Mouse (Mus musculus): ENCODE measurements around the gene Gys2. TPM values are rescaled to one million over a fixed set of nuclear protein-coding genes. Genes with fewer than 3 reads are reported as not detected.
"Not testable (repeated sequence)": the region's sequence is repeated elsewhere in the genome, so short reads cannot be mapped to it uniquely, and the experiment has no call there.

Gene Gys2
- not detected in 2 replicates for total RNA-seq (2017)

DNA sequence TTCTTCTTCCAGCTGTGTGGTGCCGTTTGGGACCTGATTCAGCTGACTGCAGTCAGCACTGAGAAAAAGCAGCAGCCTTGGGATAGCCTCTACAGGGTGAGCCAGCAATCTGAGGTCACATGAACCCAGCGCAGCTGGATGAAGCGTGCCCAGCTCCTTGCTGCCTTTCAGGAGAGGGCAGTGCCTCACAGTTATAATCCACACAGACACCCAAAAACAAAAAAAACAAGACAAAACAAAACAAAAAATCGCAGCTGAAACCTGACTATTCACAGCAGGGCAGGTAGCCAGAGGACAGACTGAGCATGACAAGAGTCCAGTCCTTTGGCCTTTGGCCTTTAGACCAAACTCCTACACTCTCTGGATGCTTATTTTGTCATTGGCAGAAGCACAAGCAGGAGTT, at the start of gene Gys2:
Gene Gys2, minus strand, starts transcription at position 309 of the 403 bp plus-strand sequence.
- ATAC-seq (replicated peaks in 1 of 2; ENCODE audit: insufficient read depth in 1 of 2, low FRiP score in 2 of 2, low TSS enrichment in 1 of 2, low read depth in 1 of 2, poor library complexity in 2 of 2, severe bottlenecking in 2 of 2): no peak

DNA sequence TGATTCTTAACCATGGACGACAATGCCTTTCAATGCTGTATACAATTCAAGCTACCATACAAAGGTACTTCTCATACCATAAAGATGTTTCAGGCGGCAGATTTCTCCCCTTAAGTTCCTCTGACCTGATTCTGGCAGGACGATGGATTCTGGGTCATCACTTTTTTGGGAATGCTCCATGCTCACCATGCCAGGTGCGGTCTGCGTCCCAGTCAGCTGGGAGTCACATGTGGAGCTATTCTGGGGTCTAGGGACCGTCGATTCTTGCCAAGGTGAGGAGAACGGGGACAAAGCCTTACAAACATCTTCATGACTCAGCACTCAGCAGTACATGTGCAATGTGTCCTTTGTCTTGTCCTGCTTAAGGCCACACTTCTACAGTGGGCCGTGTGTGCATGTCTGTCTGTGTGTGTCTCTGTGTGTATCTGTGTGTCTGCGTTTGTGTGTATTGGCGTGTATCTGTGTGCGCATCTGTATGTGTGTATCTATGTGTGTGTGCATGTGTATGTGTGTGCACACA, 48.7 kb upstream of the Gys2 start:
- ATAC-seq (replicated peaks in 1 of 2; ENCODE audit: insufficient read depth in 1 of 2, low FRiP score in 2 of 2, low TSS enrichment in 1 of 2, low read depth in 1 of 2, poor library complexity in 2 of 2, severe bottlenecking in 2 of 2): no peak

DNA sequence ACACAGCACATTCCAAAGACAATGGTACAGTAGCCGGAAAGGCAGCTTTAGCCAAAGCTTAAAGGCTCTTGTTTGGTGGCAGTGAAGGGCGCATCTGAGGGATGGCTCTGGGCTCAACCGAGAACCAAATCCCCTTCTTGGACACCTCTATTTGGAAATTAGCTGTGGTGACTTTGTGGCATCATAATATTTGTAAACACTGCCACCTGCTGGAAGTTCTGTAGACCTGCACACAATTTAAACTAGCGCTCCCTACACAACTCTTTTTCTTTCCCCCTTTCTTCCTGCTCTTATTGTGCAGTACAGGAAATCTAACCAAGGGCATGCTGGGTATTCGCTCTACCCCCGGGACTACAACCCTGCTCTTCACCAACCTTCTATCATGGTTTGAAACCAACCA, 46.2 kb upstream of the Gys2 start:
- peak; percentile 71 to 75 for ATAC-seq (replicated peaks in 1 of 2; ENCODE audit: insufficient read depth in 1 of 2, low FRiP score in 2 of 2, low TSS enrichment in 1 of 2, low read depth in 1 of 2, poor library complexity in 2 of 2, severe bottlenecking in 2 of 2)

DNA sequence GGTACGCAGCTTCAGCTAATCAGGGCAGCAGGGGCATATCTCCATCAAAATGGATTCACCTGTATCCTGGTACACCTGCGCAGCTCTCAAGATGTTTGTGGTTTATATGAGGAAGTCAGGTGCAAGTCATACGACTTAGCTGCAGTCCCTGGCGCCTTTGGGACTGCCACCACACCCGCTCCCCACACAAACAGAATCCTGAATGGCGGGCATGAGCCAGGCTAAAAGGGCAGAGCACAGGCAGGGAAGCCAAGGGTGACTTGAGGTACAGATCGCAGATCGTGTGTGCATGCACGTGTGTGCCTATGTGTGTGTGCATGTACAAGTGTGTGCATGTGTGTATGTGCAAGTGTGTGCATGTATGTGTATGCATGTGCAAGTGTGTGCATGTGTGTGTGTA, 42.5 kb upstream of the Gys2 start:
- ATAC-seq (replicated peaks in 1 of 2; ENCODE audit: insufficient read depth in 1 of 2, low FRiP score in 2 of 2, low TSS enrichment in 1 of 2, low read depth in 1 of 2, poor library complexity in 2 of 2, severe bottlenecking in 2 of 2): not testable (repeated sequence)

DNA sequence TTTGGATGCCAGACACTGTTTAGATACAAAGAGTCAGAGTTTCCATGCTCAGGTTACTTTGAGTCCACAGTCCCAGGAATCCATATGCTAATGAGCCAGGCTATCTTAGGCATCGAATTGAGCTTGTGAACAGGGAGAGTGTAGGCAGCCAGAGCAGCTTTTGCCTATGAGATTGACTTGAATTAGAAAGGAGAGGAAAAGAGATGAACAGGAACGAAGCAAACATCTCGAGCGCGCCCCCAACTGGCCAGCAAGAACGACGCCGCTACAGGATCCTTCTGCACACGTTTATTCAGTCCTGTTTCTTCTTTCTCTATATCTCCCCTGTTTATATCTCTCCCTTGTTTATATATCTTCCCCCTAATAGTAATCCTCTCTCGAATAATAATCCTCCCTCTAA, 42.0 kb upstream of the Gys2 start:
- no peak for ATAC-seq (replicated peaks in 1 of 2; ENCODE audit: insufficient read depth in 1 of 2, low FRiP score in 2 of 2, low TSS enrichment in 1 of 2, low read depth in 1 of 2, poor library complexity in 2 of 2, severe bottlenecking in 2 of 2)

DNA sequence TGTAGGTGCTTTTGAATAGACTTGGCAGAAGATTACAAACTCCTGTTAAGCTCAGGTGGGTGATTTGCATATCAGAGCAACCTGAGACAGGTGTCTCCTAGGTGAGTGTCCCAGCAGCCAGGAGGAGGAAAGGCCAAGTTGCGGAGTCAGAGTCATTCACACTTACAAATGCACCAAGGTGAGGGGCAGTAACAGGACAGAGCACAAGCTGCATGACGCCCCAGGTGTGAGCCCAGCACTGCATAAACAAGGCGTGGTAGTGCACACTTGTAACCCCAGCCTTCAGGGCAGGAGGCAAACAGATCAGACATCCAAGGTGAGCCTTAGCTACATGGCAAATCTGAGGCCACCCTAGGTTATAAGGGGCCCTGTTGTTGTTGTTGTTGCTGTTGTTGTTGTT, 40.0 kb upstream of the Gys2 start:
- no peak for ATAC-seq (replicated peaks in 1 of 2; ENCODE audit: insufficient read depth in 1 of 2, low FRiP score in 2 of 2, low TSS enrichment in 1 of 2, low read depth in 1 of 2, poor library complexity in 2 of 2, severe bottlenecking in 2 of 2)

DNA sequence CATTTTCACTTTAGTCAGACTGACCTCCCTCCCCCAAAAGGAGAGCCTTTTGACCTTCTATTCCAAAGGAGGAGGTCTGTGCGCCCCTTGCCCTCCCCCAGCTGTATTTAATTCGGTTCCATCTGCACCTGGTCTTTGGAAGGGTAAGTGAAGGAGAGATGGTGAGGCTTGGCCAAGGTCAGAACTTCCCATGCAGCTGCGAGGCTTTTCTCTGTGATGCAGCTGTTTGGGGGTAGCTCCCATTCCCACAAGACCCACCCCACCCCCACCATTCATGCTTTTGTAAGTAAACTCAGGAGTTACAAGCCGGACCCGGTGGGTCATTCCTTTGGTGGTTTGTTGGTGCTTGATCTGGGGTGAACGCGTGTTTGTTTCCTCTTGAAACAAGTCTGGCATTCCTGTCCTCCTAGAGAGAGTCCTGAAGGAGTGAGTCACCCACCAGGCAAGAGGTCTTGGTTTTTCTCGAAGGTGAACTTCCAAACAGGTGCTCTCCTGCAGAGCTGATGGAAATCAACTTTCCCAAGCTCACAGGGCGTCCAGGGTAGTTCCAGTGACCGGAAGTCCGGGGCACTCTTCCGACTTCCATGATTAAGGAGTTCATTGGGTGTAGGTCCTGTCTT, 38.7 kb upstream of the Gys2 start:
- no peak for ATAC-seq (replicated peaks in 1 of 2; ENCODE audit: insufficient read depth in 1 of 2, low FRiP score in 2 of 2, low TSS enrichment in 1 of 2, low read depth in 1 of 2, poor library complexity in 2 of 2, severe bottlenecking in 2 of 2)

DNA sequence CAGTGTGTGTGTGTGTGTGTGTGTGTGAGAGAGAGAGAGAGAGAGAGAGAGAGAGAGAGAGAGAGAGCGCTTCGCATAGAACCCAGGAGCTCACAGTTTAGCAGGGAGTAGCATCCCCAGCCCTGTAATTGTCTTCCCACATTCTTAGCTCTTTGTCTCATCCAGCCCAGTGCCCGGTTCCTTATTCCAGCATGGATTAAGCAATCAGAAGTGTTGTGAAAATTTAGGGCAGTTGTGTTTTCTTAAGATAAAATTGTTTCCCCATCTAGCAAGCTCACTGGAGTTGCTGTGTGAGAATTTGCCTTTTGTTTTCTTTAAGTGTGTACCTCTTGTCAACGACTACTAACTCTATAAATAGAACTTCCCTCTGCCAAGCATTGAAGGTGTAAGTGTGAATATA, 35.8 kb upstream of the Gys2 start:
- ATAC-seq (replicated peaks in 1 of 2; ENCODE audit: insufficient read depth in 1 of 2, low FRiP score in 2 of 2, low TSS enrichment in 1 of 2, low read depth in 1 of 2, poor library complexity in 2 of 2, severe bottlenecking in 2 of 2): no peak; a peak in 1 of 4 replicates

DNA sequence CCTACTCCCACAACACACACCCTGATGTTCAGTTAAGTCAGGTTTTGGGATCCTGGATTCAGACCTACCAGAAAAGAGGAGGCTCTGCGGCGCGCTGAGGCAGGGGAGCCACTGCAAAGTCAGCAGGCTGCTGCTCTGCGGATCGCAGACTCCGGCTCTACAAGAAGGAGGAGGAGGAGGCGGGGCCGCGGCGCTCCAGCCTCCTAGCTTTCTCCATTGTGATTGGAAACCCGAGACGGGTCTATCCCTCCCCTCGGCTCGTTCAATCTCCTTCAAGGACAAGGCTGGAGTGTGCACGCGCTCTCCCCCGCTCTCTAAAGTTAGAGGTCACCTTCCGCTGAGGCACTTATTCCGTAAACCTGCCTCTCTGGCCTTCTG, 34.9 kb upstream of the Gys2 start, which contains the start of gene Ldhb:
Gene Ldhb, minus strand, starts transcription at position 173 of the 378 bp plus-strand sequence.
- ATAC-seq (replicated peaks in 1 of 2; ENCODE audit: insufficient read depth in 1 of 2, low FRiP score in 2 of 2, low TSS enrichment in 1 of 2, low read depth in 1 of 2, poor library complexity in 2 of 2, severe bottlenecking in 2 of 2): peak; percentile 96 to 99

DNA sequence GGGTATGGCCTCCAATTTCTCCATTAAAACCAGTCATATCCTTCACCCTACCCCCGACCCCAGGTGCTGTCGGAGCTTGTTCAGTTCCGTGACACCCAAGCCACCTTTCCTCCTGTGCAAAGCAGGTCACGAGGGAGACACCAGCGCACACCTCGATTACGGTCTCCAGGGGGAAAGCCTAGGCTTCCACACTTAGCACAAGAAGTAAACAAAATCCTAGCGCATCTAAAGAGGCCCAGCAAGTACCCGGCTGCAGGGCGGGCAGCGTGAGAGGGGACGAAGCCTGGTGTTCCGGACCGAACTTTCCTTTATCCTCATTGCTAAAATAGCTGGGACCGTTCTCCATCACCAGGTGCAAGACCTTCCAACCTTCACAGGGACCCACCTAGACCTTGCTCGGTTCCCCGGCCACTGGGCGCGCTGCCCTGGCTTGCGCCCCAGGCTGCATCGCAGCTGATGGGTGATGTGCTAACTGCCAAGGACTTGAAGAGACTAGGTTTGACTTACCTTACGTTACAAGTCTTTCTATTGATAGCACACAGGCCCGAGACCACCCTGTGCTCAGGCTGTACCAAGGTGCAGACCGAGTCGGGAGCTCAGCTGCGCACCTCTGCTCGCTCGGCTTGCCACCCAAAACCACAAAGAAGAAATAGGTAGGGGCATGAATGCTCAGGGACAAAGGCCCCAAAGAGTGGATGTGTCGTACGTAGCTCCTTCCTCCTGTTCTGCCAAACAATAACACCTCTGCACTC, 34.3 kb upstream of the Gys2 start:
- peak; percentile 59 to 63 for ATAC-seq (replicated peaks in 1 of 2; ENCODE audit: insufficient read depth in 1 of 2, low FRiP score in 2 of 2, low TSS enrichment in 1 of 2, low read depth in 1 of 2, poor library complexity in 2 of 2, severe bottlenecking in 2 of 2)

DNA sequence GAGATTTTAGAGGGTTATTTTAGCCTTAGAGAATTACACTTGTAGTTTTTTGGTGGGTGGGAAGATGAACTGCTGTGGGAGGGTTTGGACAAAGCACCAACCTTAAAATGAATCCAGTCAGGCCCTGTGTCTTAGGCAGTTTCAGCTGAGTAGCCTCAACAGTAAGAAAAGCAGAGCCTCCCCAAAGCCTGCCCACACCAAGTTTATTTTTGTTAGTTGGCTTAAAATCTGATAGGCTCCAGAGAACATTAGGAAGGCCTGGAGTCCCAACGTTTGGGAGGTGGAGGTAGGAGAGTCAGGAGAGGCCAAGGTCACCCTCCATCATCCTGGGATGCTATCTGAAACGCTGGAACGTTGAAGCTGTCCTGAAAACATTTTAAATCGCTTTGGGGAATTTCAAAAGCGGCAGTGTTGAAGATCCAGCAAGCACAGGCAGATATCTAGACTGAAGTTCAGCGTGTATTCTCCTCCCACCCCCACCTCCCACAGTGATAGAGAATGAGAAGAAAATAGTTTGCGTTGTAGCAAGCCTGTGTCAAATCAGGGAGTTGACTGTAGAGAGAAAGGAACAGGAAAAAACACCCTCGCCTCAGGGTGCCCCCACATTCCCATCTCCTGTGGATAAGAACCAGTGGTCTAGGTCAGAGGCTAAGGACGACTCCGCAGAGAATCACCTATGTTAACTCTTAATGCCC, 33.6 kb upstream of the Gys2 start:
- ATAC-seq (replicated peaks in 1 of 2; ENCODE audit: insufficient read depth in 1 of 2, low FRiP score in 2 of 2, low TSS enrichment in 1 of 2, low read depth in 1 of 2, poor library complexity in 2 of 2, severe bottlenecking in 2 of 2): no peak

DNA sequence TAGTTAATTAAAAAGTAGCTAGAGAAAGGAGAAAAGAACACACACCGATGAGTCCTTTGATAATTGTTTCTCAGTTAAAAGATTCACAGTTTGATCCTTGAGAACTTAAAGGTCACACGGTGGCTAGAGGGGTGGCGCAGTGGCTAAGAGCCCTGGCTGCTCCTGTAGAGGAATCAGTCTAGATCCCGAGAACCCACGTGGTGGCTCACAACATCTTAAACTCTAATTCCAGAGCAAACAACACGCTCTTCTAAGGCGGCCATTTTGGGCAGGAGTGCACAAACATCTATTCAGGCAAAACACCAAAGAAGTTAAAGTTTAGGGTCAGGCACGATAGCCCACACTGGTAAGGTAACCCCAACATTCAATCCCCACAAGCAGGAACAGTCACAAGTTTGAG, 30.7 kb upstream of the Gys2 start:
- ATAC-seq (replicated peaks in 1 of 2; ENCODE audit: insufficient read depth in 1 of 2, low FRiP score in 2 of 2, low TSS enrichment in 1 of 2, low read depth in 1 of 2, poor library complexity in 2 of 2, severe bottlenecking in 2 of 2): no peak

DNA sequence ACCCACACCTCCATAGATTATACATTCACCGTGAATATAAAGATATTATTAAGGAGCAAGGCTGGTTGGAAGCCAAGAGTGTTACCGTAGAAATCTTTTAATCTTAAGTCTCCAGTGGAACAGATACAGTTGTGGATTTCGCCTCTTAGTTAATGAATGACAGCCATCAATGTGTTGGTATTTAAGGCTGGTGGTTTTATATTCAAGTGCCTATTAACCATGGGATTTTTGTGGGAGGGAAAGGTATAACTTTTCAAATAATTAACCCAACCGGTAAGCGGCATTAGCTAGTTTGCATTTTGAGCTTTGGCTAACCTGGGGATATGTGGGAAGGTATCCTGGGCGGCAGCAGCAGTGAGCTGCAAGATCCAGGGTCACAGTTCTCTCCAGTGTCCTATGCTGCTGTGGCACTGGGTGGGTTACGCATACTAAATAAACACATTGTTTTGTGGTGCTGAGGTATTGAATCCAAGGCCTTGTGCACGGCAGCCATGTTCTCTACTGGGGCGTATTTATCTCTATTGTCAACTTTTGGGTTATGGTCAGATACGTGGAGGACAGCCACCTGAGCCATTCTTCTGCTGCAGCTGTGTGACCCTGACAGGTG, 29.7 kb upstream of the Gys2 start:
- ATAC-seq (replicated peaks in 1 of 2; ENCODE audit: insufficient read depth in 1 of 2, low FRiP score in 2 of 2, low TSS enrichment in 1 of 2, low read depth in 1 of 2, poor library complexity in 2 of 2, severe bottlenecking in 2 of 2): no peak

DNA sequence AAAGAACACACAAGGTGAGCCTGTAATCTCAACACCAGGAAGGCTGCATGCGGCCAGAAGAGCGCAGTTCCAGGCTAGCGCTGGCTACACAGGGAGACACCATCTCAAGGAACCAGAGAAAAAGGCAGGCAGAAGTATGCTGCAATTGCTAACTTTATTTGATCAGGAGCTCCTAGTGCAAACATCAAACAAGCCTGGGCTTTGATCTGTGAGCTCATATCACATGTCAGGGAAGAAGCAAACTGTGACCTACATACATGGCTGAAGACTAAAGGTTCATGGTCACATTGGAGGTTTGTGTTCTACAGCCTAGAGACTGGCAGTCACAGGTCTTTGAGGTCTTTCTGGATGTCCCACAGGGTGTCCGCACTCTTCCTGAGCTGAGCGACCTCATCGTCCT, 17.2 kb upstream of the Gys2 start:
- ATAC-seq (replicated peaks in 1 of 2; ENCODE audit: insufficient read depth in 1 of 2, low FRiP score in 2 of 2, low TSS enrichment in 1 of 2, low read depth in 1 of 2, poor library complexity in 2 of 2, severe bottlenecking in 2 of 2): not testable (repeated sequence)

DNA sequence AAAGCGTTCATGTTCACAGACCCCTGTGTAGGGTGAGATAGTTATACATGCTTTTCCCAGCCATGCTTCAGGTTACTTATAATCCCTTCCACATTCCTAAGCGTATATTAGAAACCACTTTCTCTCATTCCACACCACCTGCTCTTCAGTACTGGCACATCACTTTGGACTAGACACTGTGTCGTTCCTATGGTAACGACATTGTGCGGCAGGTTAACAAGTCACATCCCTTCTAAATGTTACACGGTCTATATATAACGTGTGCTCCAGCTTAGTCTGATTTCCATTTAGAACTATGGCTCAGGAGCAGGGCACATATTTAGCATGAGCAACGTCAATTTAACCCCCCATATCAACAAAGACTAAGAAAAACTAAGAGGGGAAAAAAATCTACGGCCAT, 14.7 kb upstream of the Gys2 start:
- no peak for ATAC-seq (replicated peaks in 1 of 2; ENCODE audit: insufficient read depth in 1 of 2, low FRiP score in 2 of 2, low TSS enrichment in 1 of 2, low read depth in 1 of 2, poor library complexity in 2 of 2, severe bottlenecking in 2 of 2)

DNA sequence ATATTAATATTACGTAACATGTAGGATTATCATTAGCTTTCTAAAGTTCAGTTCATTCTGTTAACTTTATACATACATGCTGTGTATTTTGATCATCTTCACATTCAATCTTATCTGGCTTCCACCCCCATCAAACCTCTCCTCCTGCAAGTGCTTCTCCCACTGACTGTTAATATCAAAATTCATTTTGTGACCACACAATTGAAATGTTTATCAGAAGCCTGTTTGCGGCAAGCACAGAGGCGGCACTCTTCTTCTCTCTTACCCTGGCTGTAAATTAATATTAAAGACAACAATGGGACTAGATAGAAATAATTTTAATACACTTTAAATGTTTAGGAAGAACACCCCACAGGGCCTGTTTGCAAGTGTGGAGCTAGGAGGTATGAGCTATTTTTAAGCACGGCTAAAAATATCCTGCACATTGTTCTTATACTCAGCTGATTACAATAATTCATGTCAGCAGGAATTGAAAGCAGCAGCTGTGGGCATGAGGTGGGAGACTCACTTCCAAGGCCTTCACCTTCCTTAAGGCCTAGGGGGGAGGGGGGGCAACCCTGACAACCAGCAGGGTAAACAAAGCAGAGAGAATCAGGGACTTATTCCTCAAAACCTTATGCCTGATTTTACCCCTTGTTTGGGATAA, 12.7 kb upstream of the Gys2 start:
- no peak for ATAC-seq (replicated peaks in 1 of 2; ENCODE audit: insufficient read depth in 1 of 2, low FRiP score in 2 of 2, low TSS enrichment in 1 of 2, low read depth in 1 of 2, poor library complexity in 2 of 2, severe bottlenecking in 2 of 2)

DNA sequence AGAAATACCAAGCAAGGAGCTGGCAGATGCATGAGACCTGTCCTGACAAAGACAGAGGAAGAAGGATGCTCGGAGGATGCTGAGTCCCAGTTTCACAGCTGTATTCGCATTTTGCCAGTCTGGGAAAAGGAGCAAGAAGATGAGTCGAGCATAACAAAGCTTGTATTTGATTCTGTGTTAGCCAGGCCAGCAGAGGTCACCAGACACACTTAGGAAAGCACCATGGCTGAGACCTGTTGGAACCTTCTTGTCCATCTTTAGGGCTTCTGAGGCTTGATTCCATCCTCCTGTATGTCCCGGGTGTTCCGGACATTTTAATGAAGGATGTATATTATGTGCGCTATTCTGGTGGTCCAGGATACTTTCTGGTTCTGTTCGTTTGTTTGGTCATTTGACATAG, 4.3 kb upstream of the Gys2 start:
- ATAC-seq (replicated peaks in 1 of 2; ENCODE audit: insufficient read depth in 1 of 2, low FRiP score in 2 of 2, low TSS enrichment in 1 of 2, low read depth in 1 of 2, poor library complexity in 2 of 2, severe bottlenecking in 2 of 2): peak in 1 of 2 experiments; percentile 49; a peak in 1 of 4 replicates
